Mouse (Mus musculus): ENCODE measurements around the gene Mpdu1. TPM values are rescaled to one million over a fixed set of nuclear protein-coding genes. Genes with fewer than 3 reads are reported as not detected.

Mpdu1 gene
- polyA plus RNA-seq, 1 experiment from 2014 or later = 34.5 TPM

GRCm38 (mm10) chr11:69608525-69608924, 53.9 kb downstream of the Mpdu1 start:
- WGBS = 73% methylated on average over 3 of the region's 3 CpGs
- DNase-seq (ENCODE audit: low spot score, missing footprints) (no peak), ATAC-seq (ENCODE audit: low FRiP score) (no peak)
- Histone ChIP-seq H3K27ac (ENCODE audit: low read depth, low read length) (no peak overlapping the region), H3K9ac (ENCODE audit: low read length) (no peak overlapping the region), H3K27me3 (ENCODE audit: control insufficient read depth, insufficient read depth, low read length) (no peaks in the 10 kb centered on the region), H3K4me3 (ENCODE audit: low read depth, low read length) (no peak overlapping the region), H3K4me1 (ENCODE audit: control insufficient read depth, insufficient read depth, low read length) (peaks cover 10% of the 10 kb centered on the region), H3K36me3 (ENCODE audit: control insufficient read depth, insufficient read depth, low read length) (no peaks in the 10 kb centered on the region), H3K9me3 (ENCODE audit: control insufficient read depth, low read length) (no peaks in the 10 kb centered on the region), H3K4me2 (no peak overlapping the region)

DNA sequence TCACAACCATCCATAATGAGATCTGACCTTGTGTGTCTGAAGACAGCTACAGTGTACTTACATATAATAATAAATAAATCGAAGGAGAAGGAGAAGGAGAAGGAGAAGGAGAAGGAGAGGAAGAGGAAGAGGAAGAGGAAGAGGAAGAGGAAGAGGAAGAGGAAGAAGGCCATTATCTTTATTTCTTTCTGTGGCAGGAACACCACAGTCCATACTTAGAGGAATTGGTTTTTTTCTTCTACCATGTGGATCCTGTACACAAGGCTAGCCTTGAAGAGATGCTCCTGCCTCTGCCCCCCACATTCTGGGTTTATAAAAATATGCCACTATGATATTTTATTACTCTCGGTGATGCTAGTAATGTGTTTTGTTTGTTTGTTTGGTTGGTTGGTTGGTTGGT, 55.6 kb downstream of the Mpdu1 start:
- Histone ChIP-seq H3K4me3 (ENCODE audit: low read depth, low read length) (no peak overlapping the region), H3K4me1 (ENCODE audit: control insufficient read depth, insufficient read depth, low read length) (peaks cover 10% of the 10 kb centered on the region), H3K27me3 (ENCODE audit: control insufficient read depth, insufficient read depth, low read length) (no peaks in the 10 kb centered on the region), H3K4me2 (no peak overlapping the region), H3K36me3 (ENCODE audit: control insufficient read depth, insufficient read depth, low read length) (no peaks in the 10 kb centered on the region), H3K9ac (ENCODE audit: low read length) (no peak overlapping the region), H3K27ac (ENCODE audit: low read depth, low read length) (no peak overlapping the region), H3K9me3 (ENCODE audit: control insufficient read depth, low read length) (no peaks in the 10 kb centered on the region)
- no peak for DNase-seq (ENCODE audit: low spot score, missing footprints)
- WGBS = 88% methylated on average over 2 of the region's 2 CpGs
- ATAC-seq (ENCODE audit: low FRiP score) = no peak

MicroRNAs within 50 kb of the gene (microRNA counts, 519-probe panel; counts per million panel counts)
- microRNA mmu-miR-1934 (not detected), microRNA mmu-miR-467f (2,868 counts per million, percentile 10 among the panel's probes with 10 or more counts)

Small RNAs within 50 kb of the gene (microRNA-seq; reads per million reads assigned to microRNA genes)
- 3.4 reads per million, percentile 16 among the genes with 10 or more reads in this experiment for gene Mir1934
- gene Mir467f = not detected

Other genes starting within 250 kb of the Mpdu1 start
- gene Kdm6b, start 249.0 kb downstream of the Mpdu1 start, polyA plus RNA-seq (2014; fragmentation: Nextera tagmentation; extraction: Ambion mirVana) = 30.2 and 31.7 TPM in 2 replicates
- gene Dnah2, start 113.5 kb downstream of the Mpdu1 start, polyA plus RNA-seq (2014; fragmentation: Nextera tagmentation; extraction: Ambion mirVana) = 1.00 and 1.9 TPM in 2 replicates
- 11.0 and 12.3 TPM in 2 replicates for gene Efnb3, start 102.4 kb downstream of the Mpdu1 start, polyA plus RNA-seq (2014; fragmentation: Nextera tagmentation; extraction: Ambion mirVana)
- gene Wrap53, start 82.4 kb downstream of the Mpdu1 start, polyA plus RNA-seq (2014; fragmentation: Nextera tagmentation; extraction: Ambion mirVana) = 35.1 and 36.4 TPM in 2 replicates
- gene Trp53, start 82.3 kb downstream of the Mpdu1 start, polyA plus RNA-seq (2014; fragmentation: Nextera tagmentation; extraction: Ambion mirVana) = 144 and 147 TPM in 2 replicates
- 10.4 and 12.2 TPM in 2 replicates for gene Atp1b2, start 56.7 kb downstream of the Mpdu1 start, polyA plus RNA-seq (2014; fragmentation: Nextera tagmentation; extraction: Ambion mirVana)
- gene Shbg, start 44.7 kb downstream of the Mpdu1 start, polyA plus RNA-seq (2014; fragmentation: Nextera tagmentation; extraction: Ambion mirVana) = not detected in 2 replicates
- gene Sat2, start 40.6 kb downstream of the Mpdu1 start, polyA plus RNA-seq (2014; fragmentation: Nextera tagmentation; extraction: Ambion mirVana) = 13.1 and 16.8 TPM in 2 replicates
- 25.6 and 29.0 TPM in 2 replicates for gene Fxr2, start 29.7 kb downstream of the Mpdu1 start, polyA plus RNA-seq (2014; fragmentation: Nextera tagmentation; extraction: Ambion mirVana)
- 0.16 TPM in 1 of 2 replicates, not detected in the other for gene Sox15, start 7.3 kb downstream of the Mpdu1 start, polyA plus RNA-seq (2014; fragmentation: Nextera tagmentation; extraction: Ambion mirVana)
- gene Cd68, start 3.5 kb upstream of the Mpdu1 start, polyA plus RNA-seq (2014; fragmentation: Nextera tagmentation; extraction: Ambion mirVana) = 7.0 and 7.9 TPM in 2 replicates
- 877 and 900 TPM in 2 replicates for gene Eif4a1, start 9.8 kb upstream of the Mpdu1 start, polyA plus RNA-seq (2014; fragmentation: Nextera tagmentation; extraction: Ambion mirVana)
- gene Senp3, start 19.4 kb upstream of the Mpdu1 start, polyA plus RNA-seq (2014; fragmentation: Nextera tagmentation; extraction: Ambion mirVana) = 80.6 and 90.8 TPM in 2 replicates
- not detected in 2 replicates for gene Tnfsf13, start 23.1 kb upstream of the Mpdu1 start, polyA plus RNA-seq (2014; fragmentation: Nextera tagmentation; extraction: Ambion mirVana)
- gene Tnfsf12, start 33.2 kb upstream of the Mpdu1 start, polyA plus RNA-seq (2014; fragmentation: Nextera tagmentation; extraction: Ambion mirVana) = 2.0 and 2.8 TPM in 2 replicates
- gene Tnfsfm13, start 33.5 kb upstream of the Mpdu1 start, polyA plus RNA-seq (2014; fragmentation: Nextera tagmentation; extraction: Ambion mirVana) = 0.78 and 1.6 TPM in 2 replicates
- gene Polr2a, start 96.0 kb upstream of the Mpdu1 start, polyA plus RNA-seq (2014; fragmentation: Nextera tagmentation; extraction: Ambion mirVana) = 52.4 and 54.1 TPM in 2 replicates
- gene Slc35g3, start 99.3 kb upstream of the Mpdu1 start, polyA plus RNA-seq (2014; fragmentation: Nextera tagmentation; extraction: Ambion mirVana) = not detected in 2 replicates
- gene Zbtb4, start 103.3 kb upstream of the Mpdu1 start, polyA plus RNA-seq (2014; fragmentation: Nextera tagmentation; extraction: Ambion mirVana) = 0.90 and 0.91 TPM in 2 replicates
- 0.67 and 0.79 TPM in 2 replicates for gene Chrnb1, start 133.3 kb upstream of the Mpdu1 start, polyA plus RNA-seq (2014; fragmentation: Nextera tagmentation; extraction: Ambion mirVana)
- gene Fgf11, start 139.2 kb upstream of the Mpdu1 start, polyA plus RNA-seq (2014; fragmentation: Nextera tagmentation; extraction: Ambion mirVana) = 1.3 and 1.5 TPM in 2 replicates
- 0.20 and 0.23 TPM in 2 replicates for gene Tmem102, start 143.0 kb upstream of the Mpdu1 start, polyA plus RNA-seq (2014; fragmentation: Nextera tagmentation; extraction: Ambion mirVana)
- not detected in 2 replicates for gene Gm39566, start 152.7 kb upstream of the Mpdu1 start, polyA plus RNA-seq (2014; fragmentation: Nextera tagmentation; extraction: Ambion mirVana)
- not detected in 2 replicates for gene Spem2, start 155.8 kb upstream of the Mpdu1 start, polyA plus RNA-seq (2014; fragmentation: Nextera tagmentation; extraction: Ambion mirVana)
- 0.12 TPM in 1 of 2 replicates, not detected in the other for gene Spem1, start 159.5 kb upstream of the Mpdu1 start, polyA plus RNA-seq (2014; fragmentation: Nextera tagmentation; extraction: Ambion mirVana)
- 9.9 and 10.3 TPM in 2 replicates for gene Nlgn2, start 175.1 kb upstream of the Mpdu1 start, polyA plus RNA-seq (2014; fragmentation: Nextera tagmentation; extraction: Ambion mirVana)
- gene Tmem256, start 175.9 kb upstream of the Mpdu1 start, polyA plus RNA-seq (2014; fragmentation: Nextera tagmentation; extraction: Ambion mirVana) = 285 and 287 TPM in 2 replicates
- gene Plscr3, start 183.7 kb upstream of the Mpdu1 start, polyA plus RNA-seq (2014; fragmentation: Nextera tagmentation; extraction: Ambion mirVana) = 61.7 and 65.3 TPM in 2 replicates
- gene Tnk1, start 196.1 kb upstream of the Mpdu1 start, polyA plus RNA-seq (2014; fragmentation: Nextera tagmentation; extraction: Ambion mirVana) = 0.44 and 0.48 TPM in 2 replicates
- gene Tmem95, start 215.4 kb upstream of the Mpdu1 start, polyA plus RNA-seq (2014; fragmentation: Nextera tagmentation; extraction: Ambion mirVana) = not detected in 2 replicates
- 3.1 and 3.9 TPM in 2 replicates for gene Kctd11, start 218.8 kb upstream of the Mpdu1 start, polyA plus RNA-seq (2014; fragmentation: Nextera tagmentation; extraction: Ambion mirVana)
- gene Acap1, start 232.9 kb upstream of the Mpdu1 start, polyA plus RNA-seq (2014; fragmentation: Nextera tagmentation; extraction: Ambion mirVana) = 0.36 and 0.59 TPM in 2 replicates
- gene 2810408A11Rik, start 238.3 kb upstream of the Mpdu1 start, polyA plus RNA-seq (2014; fragmentation: Nextera tagmentation; extraction: Ambion mirVana) = 15.3 and 17.8 TPM in 2 replicates
- gene Neurl4, start 238.4 kb upstream of the Mpdu1 start, polyA plus RNA-seq (2014; fragmentation: Nextera tagmentation; extraction: Ambion mirVana) = 15.6 and 16.3 TPM in 2 replicates

All from midbrain, embryonic 11.5 days (tissue).